ENCODE assay signal across 8 mouse cellular contexts in the genomic region with DNA sequence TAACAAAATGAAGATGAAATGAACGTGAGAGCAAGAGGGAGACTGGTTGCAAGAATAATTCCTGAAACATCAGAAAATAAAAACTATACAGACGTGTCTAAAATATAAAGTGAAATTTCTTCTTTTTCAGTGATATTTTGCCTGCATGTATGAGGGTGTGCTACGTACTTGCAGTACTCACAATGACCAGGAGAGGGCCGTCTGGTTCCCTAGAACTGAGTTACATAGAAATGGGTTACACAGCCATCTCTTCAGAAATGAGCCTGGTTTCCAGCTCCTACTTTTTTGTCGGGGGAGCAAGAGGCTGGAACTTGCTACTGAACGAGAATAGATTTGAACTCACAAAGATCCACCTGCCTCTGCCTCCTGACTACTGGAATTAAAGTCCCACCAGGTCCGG. TPM values are rescaled to one million over a fixed set of nuclear protein-coding genes. Genes with fewer than 3 reads are reported as not detected.
DNase-seq lines count a peak whose midpoint lies in the region; ATAC-seq and TF ChIP-seq lines count a peak whose summit lies in the region.

No protein-coding gene starts in this region.

- no peaks in the 10 kb centered on the region for H3K9me3 ChIP-seq in neural tube, embryonic 15.5 days (replicated peaks)
- H3K9me3 ChIP-seq in forebrain, embryonic 16.5 days (ENCODE audit: control insufficient read depth, low read length): no peaks in the 10 kb centered on the region
- H3K9me3 ChIP-seq in limb, embryonic 14.5 days (ENCODE audit: control insufficient read depth, low read length): no peaks in the 10 kb centered on the region

- no peaks in the 10 kb centered on the region for H3K4me1 ChIP-seq in neural tube, embryonic 15.5 days
- no peaks in the 10 kb centered on the region for H3K4me1 ChIP-seq in forebrain, embryonic 16.5 days (replicated peaks; ENCODE audit: control insufficient read depth, insufficient read depth, low read length)
- H3K4me1 ChIP-seq in limb, embryonic 14.5 days (ENCODE audit: control insufficient read depth, insufficient read depth, low read length): no peaks in the 10 kb centered on the region

- no peak overlapping the region for H3K4me3 ChIP-seq in neural tube, embryonic 15.5 days (replicated peaks)
- H3K4me3 ChIP-seq in forebrain, embryonic 16.5 days (replicated peaks; ENCODE audit: low read length): no peak overlapping the region
- H3K4me3 ChIP-seq in limb, embryonic 14.5 days (replicated peaks; ENCODE audit: low read length): no peak overlapping the region

- no peak overlapping the region for H3K27ac ChIP-seq in neural tube, embryonic 15.5 days (replicated peaks)
- H3K27ac ChIP-seq in forebrain, embryonic 16.5 days (ENCODE audit: low read length): no peak overlapping the region
- H3K27ac ChIP-seq in limb, embryonic 14.5 days (replicated peaks; ENCODE audit: low read depth, low read length): no peak overlapping the region

- 30% methylated on average over 7 of the region's 7 CpGs for WGBS in neural tube, embryonic 15.5 days
- WGBS in forebrain, embryonic 16.5 days: 29% methylated on average over 7 of the region's 7 CpGs
- 34% methylated on average over 7 of the region's 7 CpGs for WGBS in limb, embryonic 14.5 days

- ATAC-seq in neural tube, embryonic 15.5 days (ENCODE audit: low FRiP score): no peak
- ATAC-seq in forebrain, embryonic 16.5 days: peak; percentile 49; the same call in 1 of the 2 replicates
- ATAC-seq in limb, embryonic 14.5 days (ENCODE audit: low FRiP score, low read depth): no peak

- H3K27me3 ChIP-seq in neural tube, embryonic 15.5 days (replicated peaks): no peaks in the 10 kb centered on the region
- H3K27me3 ChIP-seq in forebrain, embryonic 16.5 days (replicated peaks; ENCODE audit: control insufficient read depth, insufficient read depth, low read length): no peaks in the 10 kb centered on the region
- no peaks in the 10 kb centered on the region for H3K27me3 ChIP-seq in limb, embryonic 14.5 days (ENCODE audit: control insufficient read depth, insufficient read depth, low read length)

- no peak for TF ChIP-seq POLR2A in limb, embryonic 14.5 days (IDR thresholded peaks at IDR 0.05; ENCODE audit: borderline replicate concordance, extremely low read depth, insufficient read depth, insufficient read length)

- no peaks in the 10 kb centered on the region for H3K36me3 ChIP-seq in neural tube, embryonic 15.5 days
- no peaks in the 10 kb centered on the region for H3K36me3 ChIP-seq in forebrain, embryonic 16.5 days (ENCODE audit: control insufficient read depth, insufficient read depth)
- no peaks in the 10 kb centered on the region for H3K36me3 ChIP-seq in limb, embryonic 14.5 days (ENCODE audit: control insufficient read depth, insufficient read depth, low read length)

- no peak overlapping the region for H3K4me2 ChIP-seq in neural tube, embryonic 15.5 days
- H3K4me2 ChIP-seq in forebrain, embryonic 16.5 days (ENCODE audit: low read length): no peak overlapping the region
- no peak overlapping the region for H3K4me2 ChIP-seq in limb, embryonic 14.5 days (replicated peaks; ENCODE audit: low read depth, low read length, severe bottlenecking)

- H3K9ac ChIP-seq in neural tube, embryonic 15.5 days (replicated peaks): no peak overlapping the region
- no peak overlapping the region for H3K9ac ChIP-seq in forebrain, embryonic 16.5 days (replicated peaks; ENCODE audit: low read depth, low read length)
- no peak overlapping the region for H3K9ac ChIP-seq in limb, embryonic 14.5 days (ENCODE audit: low read depth, low read length, severe bottlenecking)

- peak; percentile 50 for DNase-seq in neural tube, embryonic 10.5 days (ENCODE audit: extremely low spot score, low spot score)
- peak; percentile 49 for DNase-seq in cerebellum, adult 11-12 months
- DNase-seq in kidney, adult 9 months: peak; percentile 65
- DNase-seq in limb, embryonic 14.5 days (ENCODE audit: low spot score): peak; percentile 70
- peak; percentile 38 for DNase-seq in retina, adult 2 months (ENCODE audit: low read depth, low spot score)
- DNase-seq in thymus, postnatal 4 days: peak; percentile 81

RNA-seq across cellular contexts. Expression of gene Slc7a3, which starts 45.2 kb away (rescaled TPM):
- 5.0 and 5.6 TPM in 2 replicates for polyA plus RNA-seq in neural tube, embryonic 15.5 days (2015; fragmentation: Nextera tagmentation; extraction: Ambion mirVana)
- polyA plus RNA-seq in forebrain, embryonic 16.5 days (2015; fragmentation: Nextera tagmentation; extraction: Ambion mirVana): 2.1 and 5.1 TPM in 2 replicates
- polyA plus RNA-seq in limb, embryonic 14.5 days (2012; rRNA removed): 6.1 and 7.7 TPM in 2 replicates
- 2.6 and 3.0 TPM in 2 replicates for polyA plus RNA-seq in limb, embryonic 14.5 days (2014; fragmentation: Nextera tagmentation; extraction: Ambion mirVana)
